Mouse (Mus musculus): ENCODE results near the gene Tspan7. TPM values are rescaled to one million over a fixed set of nuclear protein-coding genes. Genes with fewer than 3 reads are reported as not detected.

The Tspan7 gene
- not detected for polyA plus RNA-seq (2017; shearing (Covaris generic))

- ATAC-seq, result no peak
These were observed at the start of gene Tspan7 for GRCm38 (mm10) chrX:10484872-10485569. Tspan7 (plus strand) TSS chrX:10485158.

- no peak for ATAC-seq
These were observed 35.5 kb upstream of the Tspan7 start for GRCm38 (mm10) chrX:10449323-10449980.

GRCm38 (mm10) chrX:10450143-10451060, 34.6 kb upstream of the Tspan7 start:
- ATAC-seq, result no peak

GRCm38 (mm10) chrX:10453798-10454197, 31.2 kb upstream of the Tspan7 start:
- no peak for ATAC-seq

DNA sequence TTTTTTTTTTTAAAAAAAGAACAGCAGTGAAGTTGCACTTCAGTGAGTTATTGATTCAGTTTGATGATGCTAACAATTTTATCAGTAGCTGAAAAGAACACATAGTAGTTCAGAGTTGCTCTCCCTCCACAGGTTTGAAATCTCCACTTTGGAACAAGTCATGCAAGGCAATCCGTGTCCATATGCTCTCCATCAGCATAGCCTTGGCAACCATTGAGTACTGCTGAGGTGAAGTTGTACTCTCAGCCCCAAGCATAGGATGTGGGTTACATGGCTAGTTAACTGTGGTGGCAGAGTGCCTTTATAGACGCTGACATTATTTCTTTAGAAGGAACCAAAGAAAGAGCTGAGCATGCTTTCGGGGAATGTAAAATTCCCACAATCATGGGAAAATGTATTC, 27.7 kb upstream of the Tspan7 start:
- no peak for ATAC-seq

DNA sequence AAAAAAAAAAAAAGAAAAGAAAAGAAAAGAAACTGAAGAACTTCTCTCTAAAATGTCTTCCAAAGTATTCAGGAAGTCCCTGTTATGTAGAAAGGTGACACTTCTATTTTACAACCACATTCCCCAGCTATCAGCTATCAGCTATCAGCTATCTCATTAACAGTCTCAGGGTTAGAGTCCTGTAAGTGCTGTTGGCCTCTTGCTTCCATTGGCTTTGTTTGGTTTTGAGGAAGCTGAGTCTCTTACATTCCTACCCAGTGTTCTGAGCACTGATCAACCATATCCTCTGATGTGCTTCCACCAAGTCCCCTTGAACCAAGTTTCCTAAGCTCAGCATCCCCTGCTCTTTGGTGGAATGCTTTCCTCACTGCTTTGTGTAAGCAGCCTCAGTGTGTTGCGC, 7.9 kb upstream of the Tspan7 start:
- no peak for ATAC-seq

GRCm38 (mm10) chrX:10479031-10479886, 5.7 kb upstream of the Tspan7 start:
- ATAC-seq, result no peak

GRCm38 (mm10) chrX:10479943-10480342, 5.0 kb upstream of the Tspan7 start:
- no peak for ATAC-seq

DNA sequence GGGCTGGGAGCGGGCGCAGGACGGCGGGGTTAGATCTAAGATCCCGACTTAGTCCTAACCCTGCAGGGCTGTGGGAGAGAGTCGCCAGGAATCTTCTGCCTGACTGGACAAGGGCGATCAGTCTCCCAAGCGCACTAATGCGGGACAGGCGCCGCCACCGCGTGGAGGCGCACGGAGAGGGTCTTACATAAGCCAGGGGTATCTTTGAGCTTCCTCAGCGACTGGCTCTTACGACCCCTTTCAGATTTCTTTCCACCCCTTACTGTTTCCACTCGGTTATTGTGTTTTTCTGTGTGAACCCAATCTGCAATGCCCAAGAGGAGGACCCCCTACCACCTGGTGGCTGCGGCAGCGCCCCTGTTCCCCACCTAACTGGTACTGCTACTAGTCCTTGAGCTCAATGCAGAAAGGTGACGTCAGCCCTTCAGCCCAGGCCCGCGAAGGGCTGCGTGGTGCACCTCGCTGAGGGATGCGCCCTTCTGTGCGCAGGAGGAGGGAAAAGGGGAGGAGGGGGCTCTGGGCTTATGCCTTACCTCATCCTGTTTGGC, 780 bp downstream of the Tspan7 start:
- ATAC-seq, result no peak

GRCm38 (mm10) chrX:10498580-10498979, 13.6 kb downstream of the Tspan7 start:
- no peak for ATAC-seq

- no peak for ATAC-seq
These were observed 17.7 kb downstream of the Tspan7 start for GRCm38 (mm10) chrX:10502616-10503015.

- no peak for ATAC-seq
These were observed 29.5 kb downstream of the Tspan7 start for GRCm38 (mm10) chrX:10514417-10514816.

- no peak for ATAC-seq
These were observed 30.0 kb downstream of the Tspan7 start for GRCm38 (mm10) chrX:10514971-10515370.

GRCm38 (mm10) chrX:10516448-10516847, 31.5 kb downstream of the Tspan7 start:
- ATAC-seq, result no peak

DNA sequence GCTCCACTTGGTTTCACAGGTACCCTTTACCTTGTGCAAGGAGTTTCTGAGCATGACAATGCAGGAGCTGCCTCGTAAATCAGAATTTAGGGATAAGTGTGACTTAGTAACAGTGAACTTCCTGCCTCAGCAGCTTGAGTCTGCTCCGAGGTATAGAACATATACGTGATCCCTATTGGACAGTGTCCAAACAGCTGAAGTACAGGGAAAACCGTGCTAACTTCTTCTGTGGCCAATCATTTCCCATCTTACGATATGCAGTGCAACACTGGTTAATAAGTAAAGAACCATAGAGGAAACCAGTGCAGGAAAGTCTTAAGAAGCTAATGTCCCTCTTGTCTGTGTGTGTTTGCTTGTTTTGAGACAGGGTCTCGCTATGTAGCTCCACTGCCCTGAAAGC, 32.0 kb downstream of the Tspan7 start:
- no peak for ATAC-seq

DNA sequence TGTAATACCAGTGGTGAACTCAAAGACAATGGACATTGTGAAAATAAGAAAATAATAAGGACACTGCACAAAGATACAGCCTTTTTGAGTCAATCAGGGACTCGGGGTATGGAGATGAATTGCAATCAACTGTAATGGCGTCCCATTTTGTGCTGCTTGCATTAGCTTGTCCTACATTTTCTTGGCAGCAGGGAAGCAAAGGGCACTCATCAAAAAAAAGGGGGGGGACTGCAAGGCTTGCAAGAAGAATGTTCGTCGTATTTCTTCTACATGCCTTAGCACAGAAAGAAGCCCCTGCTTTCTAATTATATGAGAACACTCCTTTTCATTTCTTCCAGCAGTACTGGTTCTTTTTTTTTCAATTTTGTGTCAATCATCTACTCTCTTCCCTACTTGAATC, 32.8 kb downstream of the Tspan7 start:
- ATAC-seq, result no peak

GRCm38 (mm10) chrX:10518510-10518909, 33.6 kb downstream of the Tspan7 start:
- no peak for ATAC-seq

DNA sequence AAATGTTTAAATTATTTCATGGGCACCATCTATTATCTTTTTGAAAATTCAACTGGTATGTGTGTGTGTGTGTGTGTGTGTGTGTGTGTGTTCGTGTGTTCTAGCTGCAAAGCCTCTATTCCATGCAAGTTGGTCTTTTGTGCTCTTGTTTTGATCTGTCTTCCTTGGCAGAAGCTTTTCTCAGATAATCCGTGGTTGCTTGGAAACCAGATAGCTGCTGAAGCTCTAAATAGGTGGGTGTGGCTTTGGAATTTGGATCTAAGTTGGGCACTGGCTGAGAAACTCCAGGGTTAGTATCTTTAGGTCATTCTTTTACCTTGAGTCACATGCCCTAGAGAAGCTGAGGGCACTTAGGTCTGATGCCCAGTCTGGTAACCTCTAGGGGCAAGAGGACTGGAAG, 50.5 kb downstream of the Tspan7 start:
- ATAC-seq, result no peak

DNA sequence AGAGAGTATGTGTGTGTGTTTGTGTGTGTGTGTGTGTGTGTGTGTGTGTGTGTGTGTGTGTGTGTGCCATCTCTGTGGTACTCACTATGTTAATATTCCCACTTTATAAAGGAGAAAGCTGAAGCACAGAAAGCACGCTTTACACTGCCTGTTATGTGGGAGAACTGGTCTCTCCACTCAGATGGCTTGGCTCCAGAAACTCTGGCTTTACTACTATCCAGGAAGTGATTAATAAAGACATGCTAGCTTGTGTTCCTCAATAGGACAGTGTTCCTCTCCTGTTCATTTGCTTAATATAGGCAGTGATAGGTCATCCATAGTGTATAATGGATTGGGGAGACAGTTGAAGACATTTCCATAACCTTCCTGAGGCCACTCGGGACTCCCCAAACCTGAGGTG, 54.1 kb downstream of the Tspan7 start:
- ATAC-seq, result no peak

DNA sequence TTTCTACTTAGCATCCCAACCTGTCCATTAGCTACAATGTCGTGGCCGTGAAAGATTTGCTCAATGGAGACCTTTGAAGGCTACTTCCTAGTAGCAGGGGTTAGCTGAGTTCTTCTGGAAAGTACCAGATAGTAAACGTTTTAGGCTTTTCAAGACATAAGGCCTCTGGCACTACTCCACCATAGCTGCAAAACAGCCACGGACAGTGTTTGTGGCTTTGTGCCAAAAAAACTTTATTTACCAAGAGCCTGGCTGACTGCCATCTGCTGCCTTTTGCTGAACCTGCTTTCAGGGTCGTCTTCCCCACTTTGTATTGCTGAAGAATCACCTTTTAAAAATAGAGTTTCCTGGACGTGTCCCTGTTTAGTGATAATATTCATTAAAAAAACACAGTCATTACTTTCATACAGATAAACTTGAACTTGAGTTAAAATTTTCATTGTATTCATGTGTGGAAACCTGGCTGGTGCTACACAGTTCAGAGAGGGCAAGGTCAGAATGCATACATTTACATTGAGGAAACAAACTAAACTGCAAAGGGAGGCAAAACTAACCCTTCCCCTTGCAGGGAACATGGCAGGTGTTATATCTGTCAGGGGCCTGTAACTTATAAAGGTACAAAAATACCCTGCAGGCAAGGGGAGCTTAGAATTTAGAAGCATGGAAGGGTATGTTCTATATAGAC, 54.7 kb downstream of the Tspan7 start:
- ATAC-seq, result no peak

GRCm38 (mm10) chrX:10546840-10547239, 61.9 kb downstream of the Tspan7 start:
- ATAC-seq, result no peak
